Mouse (Mus musculus) bone marrow macrophage, adult 2 months (primary cell): ENCODE results near the gene Nid2.

ENCODE experiments used
- CTCF ChIP-seq: IDR thresholded peaks from 2 replicates; pipeline ENCODE4 v1.5.1; 2012; ENCODE audit warnings: low read depth, mild to moderate bottlenecking, low read length, moderate library complexity
- POLR2A ChIP-seq: IDR thresholded peaks from 2 replicates; pipeline ENCODE4 v1.6.1; 2012; ENCODE audit warnings: mild to moderate bottlenecking, low read depth, low read length, borderline replicate concordance

DNA sequence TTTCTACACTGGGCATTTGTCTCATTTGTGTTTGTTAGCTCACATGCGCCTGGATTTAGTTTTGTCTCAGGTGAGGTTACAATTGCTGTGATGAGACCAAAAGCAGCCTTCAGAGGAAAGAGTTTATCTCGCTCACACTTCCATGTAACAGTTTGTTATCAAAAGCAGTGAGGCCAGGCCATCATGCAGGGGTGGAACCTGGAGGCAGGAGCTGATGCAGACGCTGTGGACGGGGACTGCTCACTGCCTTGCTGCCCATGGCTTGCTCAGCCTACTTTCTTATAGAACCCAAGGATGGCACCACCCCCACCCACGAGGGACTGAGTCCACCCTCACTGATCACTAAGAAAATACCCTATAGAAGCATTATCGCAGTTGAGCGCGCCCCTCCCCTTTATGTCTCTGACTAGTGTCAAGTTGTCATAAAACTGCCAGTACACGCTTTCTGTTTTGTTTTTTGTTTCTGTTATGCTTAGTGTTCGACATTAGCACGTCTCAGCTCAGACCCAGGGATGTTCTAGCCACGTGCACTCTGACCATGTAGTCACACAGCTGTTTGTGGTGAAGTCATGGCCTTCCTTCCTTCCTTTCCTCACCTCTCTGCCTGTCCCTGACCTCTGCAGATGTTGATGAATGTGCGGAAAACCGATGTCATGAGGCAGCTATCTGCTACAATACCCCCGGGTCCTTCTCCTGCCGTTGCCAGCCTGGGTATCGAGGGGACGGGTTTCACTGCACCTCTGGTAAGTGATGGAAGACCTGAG, 45.7 kb downstream of the Nid2 start:
- TF ChIP-seq POLR2A (no peak), CTCF (no peak)
